Mouse (Mus musculus): ENCODE results near the gene Btg1. TPM values are rescaled to one million over a fixed set of nuclear protein-coding genes. Genes with fewer than 3 reads are reported as not detected.
A peak's percentile ranks its signal among the peaks of the same experiment; 100 is the strongest.

Btg1 gene
- polyA plus RNA-seq, 1 experiment from 2014 or later = 61.2 TPM

DNA sequence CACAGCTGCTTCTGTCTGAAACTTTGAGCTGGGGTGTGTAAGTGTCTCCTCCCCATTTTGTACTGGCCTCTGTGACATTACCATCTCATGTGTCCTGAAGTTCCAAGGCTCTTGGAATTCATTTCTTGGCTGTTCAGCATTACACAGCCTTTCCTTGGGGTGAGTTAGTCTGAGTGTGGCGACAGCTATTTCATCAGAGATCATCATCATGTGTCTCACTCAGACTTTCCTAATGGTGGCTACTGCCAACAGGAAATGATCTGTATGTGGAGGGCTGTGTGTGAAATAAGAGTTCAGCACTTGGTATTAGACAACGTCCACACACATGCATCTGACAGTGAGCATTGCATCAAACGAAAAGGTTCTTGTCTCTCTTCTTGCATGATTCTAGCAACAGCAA lies 39.4 kb downstream of the Btg1 start:
- no peak overlapping the region for H3K27ac ChIP-seq (replicated peaks)
- no peaks in the 10 kb centered on the region for H3K27me3 ChIP-seq
- WGBS = 97% methylated on average over 3 of the region's 3 CpGs
- no peak overlapping the region for H3K9ac ChIP-seq (replicated peaks)
- H3K4me1 ChIP-seq = peaks cover 10% of the 10 kb centered on the region
- H3K36me3 ChIP-seq = no peaks in the 10 kb centered on the region
- no peak for ATAC-seq (replicated peaks)
- H3K4me2 ChIP-seq (replicated peaks) = no peak overlapping the region
- H3K9me3 ChIP-seq = no peaks in the 10 kb centered on the region
- H3K4me3 ChIP-seq = no peak overlapping the region

DNA sequence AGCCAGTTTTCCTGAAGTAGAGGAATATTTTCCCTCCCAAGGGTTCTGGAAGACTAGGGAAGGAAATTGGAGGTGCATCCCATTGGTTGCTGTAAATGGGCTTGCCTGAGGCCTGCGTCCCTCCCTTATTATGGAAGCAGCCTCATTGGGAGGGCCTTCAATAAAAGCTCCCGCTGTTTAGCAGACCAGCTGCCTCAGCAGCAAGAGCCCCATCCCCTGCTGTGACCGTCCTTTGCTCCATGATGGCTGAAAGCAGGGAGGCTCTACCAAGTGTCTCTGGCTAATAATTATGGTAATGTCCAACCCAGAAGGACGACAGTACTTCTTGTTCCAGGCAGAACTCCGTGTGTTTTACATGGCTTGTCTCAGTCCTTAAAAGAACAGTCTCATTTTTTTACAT lies 42.1 kb downstream of the Btg1 start:
- Histone ChIP-seq H3K36me3 (no peaks in the 10 kb centered on the region), H3K9me3 (no peaks in the 10 kb centered on the region), H3K9ac (replicated peaks) (no peak overlapping the region), H3K27me3 (no peaks in the 10 kb centered on the region), H3K4me2 (replicated peaks) (no peak overlapping the region), H3K4me3 (no peak overlapping the region), H3K27ac (replicated peaks) (no peak overlapping the region), H3K4me1 (peaks cover 5% of the 10 kb centered on the region; the same call in 1 of the 2 replicates)
- WGBS = 5% methylated on average over 5 of the region's 5 CpGs
- 0 out of 2 replicates have a peak, but pooled peaks have one; percentile 41 for ATAC-seq (replicated peaks)

DNA sequence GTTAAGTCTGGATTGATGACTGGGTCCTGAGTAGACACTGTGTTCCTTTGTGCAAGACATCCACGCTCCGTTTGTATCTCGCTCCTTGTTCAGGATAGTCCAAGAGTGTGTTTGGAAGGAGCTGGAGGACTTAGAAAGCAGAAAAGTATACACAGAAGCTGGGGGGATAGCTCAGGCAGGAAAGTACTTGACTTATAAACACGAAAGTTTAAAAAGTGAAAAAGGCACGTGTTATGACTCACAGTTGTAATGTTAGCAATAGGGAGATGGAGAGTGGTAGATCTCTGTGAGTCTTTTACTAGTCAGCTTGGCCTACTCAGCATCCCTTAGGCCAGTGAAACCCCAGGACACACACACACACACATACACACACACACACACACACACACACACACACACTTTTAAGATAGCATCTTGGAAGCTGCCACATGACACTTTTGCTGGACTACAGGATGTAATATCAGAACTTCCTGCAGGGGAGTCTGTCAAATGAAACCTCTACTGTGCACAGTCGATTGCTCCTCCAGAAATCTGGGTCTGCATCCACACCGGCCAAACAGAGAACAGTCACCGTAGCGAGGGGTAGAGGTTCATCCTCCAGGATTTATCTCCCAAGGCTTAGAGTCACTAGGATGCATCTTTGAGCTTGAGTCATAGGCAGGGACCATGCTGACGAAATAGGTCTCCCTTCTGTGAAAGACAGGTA lies 43.6 kb downstream of the Btg1 start:
- no peak overlapping the region for H3K4me2 ChIP-seq (replicated peaks)
- H3K27me3 ChIP-seq = no peaks in the 10 kb centered on the region
- 93% methylated on average over 10 of the region's 10 CpGs for WGBS
- no peak overlapping the region for H3K4me3 ChIP-seq
- no peaks in the 10 kb centered on the region for H3K9me3 ChIP-seq
- ATAC-seq (replicated peaks) = no peak
- no peaks in the 10 kb centered on the region for H3K36me3 ChIP-seq
- H3K9ac ChIP-seq (replicated peaks) = no peak overlapping the region
- peaks cover 5% of the 10 kb centered on the region; the same call in 1 of the 2 replicates for H3K4me1 ChIP-seq
- no peak overlapping the region for H3K27ac ChIP-seq (replicated peaks)

DNA sequence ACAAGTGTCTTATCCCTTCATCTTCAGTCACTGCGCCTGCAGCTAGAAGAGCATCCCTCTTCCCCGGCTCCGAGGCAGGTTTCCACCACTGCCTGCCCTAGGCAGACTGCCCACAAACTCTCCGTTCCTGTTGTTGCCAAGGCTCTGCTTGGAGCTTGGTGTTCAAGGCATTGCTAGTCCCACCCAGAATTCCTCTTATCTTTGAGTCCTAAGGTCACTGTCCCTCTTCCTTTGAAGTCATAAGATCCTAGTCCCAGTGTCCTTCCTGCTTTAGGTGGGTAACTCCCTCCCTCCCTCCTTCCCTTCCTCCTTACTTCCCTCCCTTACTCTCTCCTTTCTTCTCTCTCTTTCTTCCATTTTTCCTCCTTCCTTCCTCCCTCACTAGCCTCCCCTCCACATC lies 46.2 kb downstream of the Btg1 start:
- 86% methylated on average over 4 of the region's 4 CpGs for WGBS
- Histone ChIP-seq H3K27ac (replicated peaks) (no peak overlapping the region), H3K9ac (replicated peaks) (no peak overlapping the region), H3K36me3 (no peaks in the 10 kb centered on the region), H3K4me3 (no peak overlapping the region), H3K4me1 (peaks cover 5% of the 10 kb centered on the region; the same call in 1 of the 2 replicates), H3K9me3 (no peaks in the 10 kb centered on the region), H3K4me2 (replicated peaks) (no peak overlapping the region), H3K27me3 (no peaks in the 10 kb centered on the region)
- no peak for ATAC-seq (replicated peaks)

DNA sequence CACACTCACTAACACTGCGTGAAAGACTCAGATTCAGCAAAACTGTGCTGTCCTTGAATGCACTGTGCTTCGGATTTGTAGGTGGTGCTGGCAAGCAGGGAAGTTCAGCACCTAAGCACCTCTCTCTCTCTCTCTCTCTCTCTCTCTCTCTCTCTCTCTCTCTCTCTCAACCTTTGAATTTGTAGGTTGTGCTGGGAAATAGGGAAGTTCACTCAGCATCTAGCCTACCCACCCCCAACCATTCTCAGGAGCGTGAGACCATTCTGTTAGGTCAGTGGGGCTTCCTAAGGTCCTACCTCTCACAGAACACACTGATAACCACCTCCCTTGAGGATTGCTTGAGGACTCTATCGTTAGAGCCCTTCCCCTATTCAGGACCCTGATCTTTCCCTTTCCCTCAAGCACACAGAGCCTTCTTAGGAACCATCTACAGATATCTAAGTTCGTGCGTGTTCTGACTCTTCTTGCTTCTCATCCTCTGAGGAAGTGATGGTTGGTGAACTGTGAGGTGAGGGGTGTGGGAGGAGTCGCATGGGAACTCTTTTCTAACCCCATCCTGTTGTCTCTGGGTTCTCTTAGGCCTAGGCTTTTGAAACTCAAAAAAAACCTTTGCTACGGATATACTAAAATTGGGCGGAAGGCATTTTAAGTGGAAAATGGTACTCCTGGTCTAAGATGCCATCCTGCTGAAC lies 47.1 kb downstream of the Btg1 start:
- Histone ChIP-seq H3K4me3 (no peak overlapping the region), H3K4me2 (replicated peaks) (no peak overlapping the region), H3K27me3 (no peaks in the 10 kb centered on the region), H3K4me1 (peaks cover 3% of the 10 kb centered on the region; the same call in 1 of the 2 replicates), H3K9ac (replicated peaks) (no peak overlapping the region), H3K9me3 (no peaks in the 10 kb centered on the region), H3K36me3 (no peaks in the 10 kb centered on the region), H3K27ac (replicated peaks) (no peak overlapping the region)
- 91% methylated on average over 9 of the region's 9 CpGs for WGBS
- ATAC-seq (replicated peaks) = no peak
